Mouse (Mus musculus) heart, adult 2 months (tissue): Measurements from ENCODE around the gene Gm10803.

Experiments used
- CTCF ChIP-seq: fragments of 200-600 bp; IDR thresholded peaks from 2 replicates; pipeline ENCODE4 v1.8.1; 2022; ENCODE audit warnings: antibody characterized with exemption, mild to moderate bottlenecking, moderate library complexity
- EP300 ChIP-seq: fragments of 200-500 bp; IDR thresholded peaks from 2 replicates; pipeline ENCODE4 v1.6.1; 2011; ENCODE audit warnings: low read depth, low read length, control low read depth; ENCODE audit not compliant: insufficient read depth
- POLR2A ChIP-seq: fragments of 200-500 bp; IDR thresholded peaks from 2 replicates; pipeline ENCODE4 v1.6.1; 2011; ENCODE audit warnings: mild to moderate bottlenecking, low read depth, low read length, control low read depth; ENCODE audit not compliant: insufficient read depth

- TF ChIP-seq EP300 (no peak), CTCF (no peak), POLR2A (no peak)
Observed at GRCm38 (mm10) chr2:93533891-93534290, 26.5 kb upstream of the Gm10803 start.
